Mouse (Mus musculus) intestine, embryonic 16.5 days (tissue): ENCODE measurements around the gene Cpt2. TPM values are rescaled to one million over a fixed set of nuclear protein-coding genes. Genes with fewer than 3 reads are reported as not detected.

Source experiments
- ATAC-seq: fragments of 200-750 bp; cut with Nextera tagmentation; 2 replicates; pipeline ENCODE4 v1.8.0; 2017; ENCODE audit warnings: moderate TSS enrichment, moderate library complexity
- H3K27ac ChIP-seq: fragments of 300-500 bp; sonication (generic); 2 replicates; pipeline ENCODE4 v1.5.1; 2014; ENCODE audit warnings: mild to moderate bottlenecking, low read length
- H3K27me3 ChIP-seq: fragments of 300-500 bp; sonication (generic); replicated peaks from 2 replicates; pipeline ENCODE4 v1.6.1; 2014; ENCODE audit warnings: low read length, control low read depth, mixed read lengths; ENCODE audit not compliant: control insufficient read depth, insufficient read depth
- H3K36me3 ChIP-seq: fragments of 300-500 bp; sonication (generic); 2 replicates; pipeline ENCODE4 v1.6.1; 2014; ENCODE audit warnings: low read length, control low read depth; ENCODE audit not compliant: control insufficient read depth, insufficient read depth
- H3K4me1 ChIP-seq: fragments of 300-500 bp; sonication (generic); 2 replicates; pipeline ENCODE4 v1.6.1; 2014; ENCODE audit warnings: low read length, control low read depth, mixed read lengths; ENCODE audit not compliant: control insufficient read depth, insufficient read depth
- H3K4me2 ChIP-seq: fragments of 300-500 bp; sonication (generic); 2 replicates; pipeline ENCODE4 v1.6.1; 2014; ENCODE audit warnings: low read depth, low read length, control low read depth
- H3K4me3 ChIP-seq: fragments of 300-500 bp; sonication (generic); 2 replicates; pipeline ENCODE4 v1.5.1; 2014; ENCODE audit warnings: mild to moderate bottlenecking, low read length
- H3K9ac ChIP-seq: fragments of 300-500 bp; sonication (generic); 2 replicates; pipeline ENCODE4 v1.6.1; 2014; ENCODE audit warnings: low read depth, low read length
- H3K9me3 ChIP-seq: fragments of 300-500 bp; sonication (generic); 2 replicates; pipeline ENCODE4 v1.6.1; 2016; ENCODE audit warnings: low read length, control low read depth; ENCODE audit not compliant: control insufficient read depth
- WGBS: fragments of 180-500 bp; shearing (Covaris S2); extraction: QIAGEN DNeasy Blood & Tissue Kit; methylation state at CpG from one replicate; pipeline ENCODE4 v1.1.7; 2014; 5-methylcytosine and 5-hydroxymethylcytosine counted together
- polyA plus RNA-seq: library from polyadenylated mRNA; unstranded; fragments of >200 nt; fragmentation: Nextera tagmentation; extraction: Ambion mirVana; gene quantifications from 2 replicates; pipeline ENCODE4 v1.2.1, GENCODE M21; 2015

The Cpt2 gene
- 142 and 155 TPM in 2 replicates for polyA plus RNA-seq

DNA sequence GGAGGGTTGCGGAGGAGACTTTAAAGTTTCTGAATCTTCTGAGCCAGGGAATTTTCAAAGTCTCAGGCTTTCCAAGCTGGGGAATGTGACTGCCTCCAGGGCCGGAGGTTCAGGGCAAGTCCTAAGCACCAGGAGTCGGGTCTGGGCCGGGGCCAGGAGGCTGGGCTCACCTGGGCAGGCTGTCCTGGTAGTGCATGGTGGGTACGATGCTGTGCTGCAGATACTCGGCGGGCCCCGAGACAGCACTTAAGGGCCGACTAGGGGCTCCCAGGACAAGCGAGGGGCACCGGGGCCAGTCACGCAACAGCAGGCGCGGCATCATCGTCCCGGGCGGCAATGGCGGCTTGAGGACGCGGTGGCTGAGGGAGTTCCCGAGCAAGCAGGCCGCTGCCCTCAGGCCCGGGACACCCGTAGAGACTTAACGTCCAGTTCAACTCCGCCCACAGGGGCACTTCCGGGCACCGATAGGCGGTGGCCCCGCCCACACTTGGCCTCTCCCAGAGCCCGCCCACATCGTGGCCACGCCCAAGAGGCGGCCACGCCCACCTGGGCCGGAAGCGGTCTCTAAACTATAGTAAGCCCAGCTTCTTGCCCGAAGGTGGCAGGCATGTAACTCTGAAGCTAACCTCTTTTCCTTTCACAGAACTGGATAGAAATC, at the start of gene Cpt2:
Gene Cpt2, minus strand, starts transcription at position 466 of the 658 bp plus-strand sequence.
- WGBS = under 1% methylated on average over 38 of the region's 38 CpGs
- peaks cover 22% of the 10 kb centered on the region for H3K4me1 ChIP-seq
- no peaks in the 10 kb centered on the region for H3K36me3 ChIP-seq
- H3K9ac ChIP-seq = peak within 1 kb of the TSS; percentile 97
- peak within 1 kb of the TSS; percentile 73 for H3K4me2 ChIP-seq
- H3K27ac ChIP-seq = peak within 1 kb of the TSS; percentile 93
- H3K27me3 ChIP-seq = no peaks in the 10 kb centered on the region
- peak within 1 kb of the TSS; percentile 88 for H3K4me3 ChIP-seq
- H3K9me3 ChIP-seq = no peaks in the 10 kb centered on the region
- ATAC-seq = peak; percentile 90

DNA sequence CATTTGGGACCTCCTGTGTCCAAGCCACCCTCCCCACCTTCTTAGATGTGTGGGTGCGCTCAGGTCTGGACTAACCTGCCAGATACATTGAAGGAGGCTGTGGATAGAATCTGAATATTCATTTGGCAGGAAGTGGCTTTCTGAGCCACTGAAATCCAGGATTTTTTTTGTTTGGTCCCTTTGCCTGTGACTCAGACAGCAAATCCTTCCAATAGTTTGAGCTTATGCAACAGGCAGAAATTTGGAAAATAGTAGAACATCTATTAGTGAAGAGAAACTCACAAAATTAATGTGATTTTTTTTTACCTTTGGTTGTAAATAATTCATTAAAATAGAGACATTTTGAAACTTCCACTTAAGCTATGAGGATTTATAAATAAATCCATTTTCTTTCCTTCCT, 47.8 kb upstream of the Cpt2 start:
- WGBS = 76% methylated on average over 1 of the region's 1 CpGs
- Histone ChIP-seq H3K9me3 (no peaks in the 10 kb centered on the region), H3K4me3 (no peak overlapping the region), H3K27me3 (no peaks in the 10 kb centered on the region), H3K4me1 (0 out of 2 replicates have a peak, but pooled peaks cover 2% of the 10 kb centered on the region), H3K9ac (no peak overlapping the region), H3K27ac (no peak overlapping the region), H3K36me3 (no peaks in the 10 kb centered on the region), H3K4me2 (no peak overlapping the region)
- ATAC-seq = no peak

DNA sequence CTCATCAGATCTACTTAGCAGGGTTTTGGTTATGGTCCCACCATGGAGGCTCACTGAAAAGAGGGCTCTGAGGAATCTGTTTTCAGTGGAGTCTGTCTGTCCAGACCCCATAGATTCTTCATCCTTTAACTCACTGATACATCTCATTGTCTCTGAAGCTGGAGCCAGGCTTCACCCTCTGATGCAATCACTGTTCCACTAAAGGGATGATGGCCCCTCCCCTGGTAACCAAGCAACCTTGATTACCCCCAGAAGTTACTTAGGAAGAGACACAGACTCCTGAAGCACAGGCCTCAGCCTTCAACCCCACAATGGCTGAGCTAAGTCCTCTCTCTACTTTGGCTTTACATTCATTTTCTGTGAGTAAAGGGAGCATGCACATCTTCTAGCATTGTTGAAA, 46.4 kb upstream of the Cpt2 start:
- ATAC-seq = no peak
- Histone ChIP-seq H3K9me3 (no peaks in the 10 kb centered on the region), H3K4me1 (no peaks in the 10 kb centered on the region), H3K4me2 (no peak overlapping the region), H3K9ac (no peak overlapping the region), H3K4me3 (no peak overlapping the region), H3K27ac (no peak overlapping the region), H3K36me3 (no peaks in the 10 kb centered on the region), H3K27me3 (no peaks in the 10 kb centered on the region)

DNA sequence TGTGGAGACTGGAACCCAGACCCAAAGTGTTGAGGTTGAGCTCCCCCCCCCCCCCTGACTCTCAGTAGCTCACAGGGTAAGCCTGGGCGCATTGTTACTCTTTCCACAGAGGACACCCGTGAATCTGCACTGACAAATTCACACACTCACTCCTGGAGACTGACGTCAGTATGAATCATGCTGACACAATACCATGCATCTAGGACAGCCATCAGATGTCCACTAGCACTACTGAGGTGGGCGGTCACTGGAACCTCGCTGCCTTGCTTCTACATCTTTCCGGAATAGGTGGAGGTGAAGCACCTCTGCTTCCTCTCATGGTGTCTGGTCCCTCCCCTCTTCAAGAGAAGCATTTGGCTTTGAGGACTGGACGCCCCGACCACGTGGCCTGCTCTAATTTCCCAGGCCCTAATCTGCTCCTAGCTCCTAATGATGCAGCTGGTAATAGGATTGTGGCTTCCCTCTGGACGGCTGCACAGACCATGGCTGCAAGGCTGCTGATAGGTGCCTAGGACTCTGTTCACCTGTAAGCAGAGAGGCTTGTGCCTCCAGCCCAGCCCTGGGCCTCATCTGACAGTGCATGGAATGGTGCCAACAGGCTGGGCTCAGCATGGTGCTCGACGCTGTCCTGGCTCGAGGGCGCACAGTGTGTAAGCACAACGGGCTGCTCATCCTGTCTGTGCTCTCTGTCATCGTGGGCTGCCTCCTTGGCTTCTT, 44.7 kb upstream of the Cpt2 start, which contains the start of gene Slc1a7:
Gene Slc1a7, plus strand, starts transcription at position 367 of the 717 bp plus-strand sequence.
- WGBS = 76% methylated on average over 16 of the region's 16 CpGs
- ATAC-seq = no peak
- no peak within 1 kb of the TSS for H3K9ac ChIP-seq
- no peaks in the 10 kb centered on the region for H3K27me3 ChIP-seq
- H3K27ac ChIP-seq = no peak within 1 kb of the TSS
- no peaks in the 10 kb centered on the region for H3K36me3 ChIP-seq
- no peak within 1 kb of the TSS for H3K4me3 ChIP-seq
- H3K4me2 ChIP-seq = no peak within 1 kb of the TSS
- H3K4me1 ChIP-seq = no peaks in the 10 kb centered on the region
- no peaks in the 10 kb centered on the region for H3K9me3 ChIP-seq

DNA sequence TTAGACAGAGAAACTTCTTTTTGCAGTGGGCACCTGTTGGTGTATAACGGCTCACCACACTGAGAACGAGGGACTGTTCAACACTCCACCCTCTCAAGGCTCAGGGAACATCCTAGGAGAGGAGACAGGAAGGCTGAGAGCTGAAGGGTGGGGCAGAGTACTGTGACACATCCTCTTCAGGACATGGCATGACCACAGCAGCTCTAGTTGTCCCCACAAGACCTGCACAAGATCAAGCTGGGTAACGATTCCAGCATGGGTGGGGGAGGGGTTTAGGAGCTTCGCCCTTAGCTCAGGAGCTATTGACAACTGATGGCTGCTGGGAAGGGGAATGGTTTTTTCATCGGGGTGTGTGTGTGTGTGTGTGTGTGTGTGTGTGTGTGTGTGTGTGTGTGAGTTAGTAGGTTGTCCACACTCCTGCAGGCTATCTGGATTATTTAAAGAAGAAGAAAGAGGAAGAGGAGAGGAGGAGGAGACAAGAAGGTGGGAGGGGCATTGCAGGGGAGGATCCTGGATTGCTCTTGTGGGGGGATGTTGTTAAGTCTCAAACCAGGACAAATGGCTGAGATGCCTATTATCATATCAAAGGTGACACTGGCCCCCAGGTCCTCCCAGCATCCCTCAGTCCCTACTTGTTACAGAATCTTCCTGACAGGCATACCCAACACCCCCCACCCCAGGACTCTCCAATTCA, 43.2 kb upstream of the Cpt2 start:
- H3K4me2 ChIP-seq = no peak overlapping the region
- H3K4me1 ChIP-seq = 0 out of 2 replicates have a peak, but pooled peaks cover 2% of the 10 kb centered on the region
- H3K36me3 ChIP-seq = no peaks in the 10 kb centered on the region
- 55% methylated on average over 5 of the region's 5 CpGs for WGBS
- no peak for ATAC-seq
- no peak overlapping the region for H3K9ac ChIP-seq
- no peaks in the 10 kb centered on the region for H3K9me3 ChIP-seq
- H3K27me3 ChIP-seq = no peaks in the 10 kb centered on the region
- no peak overlapping the region for H3K27ac ChIP-seq
- no peak overlapping the region for H3K4me3 ChIP-seq

DNA sequence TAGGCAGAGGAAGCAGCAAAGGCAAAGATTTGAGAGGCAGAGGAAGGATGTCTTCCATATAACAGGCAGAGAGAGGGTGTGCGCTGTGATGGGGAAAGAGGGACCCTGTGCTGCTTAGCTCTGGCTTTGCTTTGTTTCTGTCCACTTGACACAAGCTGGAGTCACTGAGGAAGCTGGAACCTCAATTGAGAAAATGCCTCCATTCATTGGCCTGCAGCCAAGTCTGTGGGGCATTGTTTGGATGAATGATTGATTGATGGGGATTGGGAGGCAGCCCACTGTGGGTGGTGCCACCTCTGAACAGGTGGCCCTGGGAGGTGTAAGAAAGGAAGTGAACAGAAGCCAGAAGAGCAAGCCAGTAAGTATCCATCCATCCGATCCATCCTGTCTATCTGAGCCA, 39.4 kb upstream of the Cpt2 start:
- Histone ChIP-seq H3K27me3 (no peaks in the 10 kb centered on the region), H3K27ac (no peak overlapping the region), H3K4me1 (0 out of 2 replicates have a peak, but pooled peaks cover 2% of the 10 kb centered on the region), H3K4me3 (no peak overlapping the region), H3K9ac (no peak overlapping the region), H3K36me3 (no peaks in the 10 kb centered on the region), H3K4me2 (no peak overlapping the region), H3K9me3 (no peaks in the 10 kb centered on the region)
- ATAC-seq = no peak
- WGBS = 90% methylated on average over 2 of the region's 2 CpGs

DNA sequence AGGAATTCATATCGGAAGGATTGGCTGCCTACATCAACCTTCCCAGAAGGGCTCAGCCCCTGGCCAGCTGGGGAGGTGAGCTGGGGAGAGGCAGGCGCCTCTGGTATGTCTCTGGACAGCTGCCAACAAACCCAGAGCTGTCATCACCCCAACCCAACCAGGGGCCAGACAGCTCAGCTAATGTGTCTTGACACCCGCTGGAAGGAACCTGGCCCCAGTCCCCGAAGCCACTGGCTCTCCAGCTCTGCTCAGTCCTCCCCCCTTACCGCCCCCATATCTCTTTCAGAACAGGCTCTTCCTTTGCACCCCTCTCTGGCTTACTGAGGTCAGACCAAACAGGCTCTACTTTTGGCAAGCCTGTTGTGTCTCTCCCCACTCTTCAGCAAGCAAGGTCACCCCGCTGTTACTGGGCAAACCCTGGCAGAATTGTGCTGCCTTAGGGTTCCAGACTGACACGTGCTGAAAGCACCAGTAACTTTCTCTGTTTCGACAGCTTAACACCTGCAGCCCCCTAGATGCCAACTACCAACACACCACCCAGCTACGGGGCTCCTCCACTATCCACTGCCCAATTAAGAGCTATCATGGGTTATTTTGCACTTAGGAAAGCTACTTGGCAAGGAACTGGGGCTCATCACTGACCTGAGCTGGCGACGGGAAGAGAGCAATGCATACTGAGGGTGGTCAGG, 38.8 kb upstream of the Cpt2 start:
- Histone ChIP-seq H3K4me2 (no peak overlapping the region), H3K9me3 (no peaks in the 10 kb centered on the region), H3K27me3 (no peaks in the 10 kb centered on the region), H3K4me3 (no peak overlapping the region), H3K9ac (no peak overlapping the region), H3K36me3 (no peaks in the 10 kb centered on the region), H3K27ac (no peak overlapping the region), H3K4me1 (0 out of 2 replicates have a peak, but pooled peaks cover 2% of the 10 kb centered on the region)
- WGBS = 60% methylated on average over 11 of the region's 11 CpGs
- ATAC-seq = peak; percentile 48; the same call in 1 of the 2 replicates

DNA sequence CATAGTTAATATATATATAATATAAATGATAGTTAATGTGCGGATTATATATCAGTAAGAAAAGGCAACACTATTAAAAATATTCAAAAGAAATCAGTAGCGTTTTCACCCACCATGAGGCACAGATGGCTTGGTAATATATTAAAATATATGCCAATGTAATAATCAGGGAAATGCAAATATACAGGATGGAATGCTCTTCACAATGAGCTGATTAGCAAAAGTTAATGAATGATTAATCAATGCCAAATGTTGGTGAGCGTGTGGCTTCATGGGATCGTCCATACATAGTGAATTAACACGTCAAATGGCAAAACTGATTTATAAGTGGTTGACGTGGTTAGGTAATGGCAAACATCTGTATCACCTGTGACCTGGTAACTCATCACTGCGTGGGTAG, 35.1 kb upstream of the Cpt2 start:
- Histone ChIP-seq H3K4me3 (no peak overlapping the region), H3K4me1 (0 out of 2 replicates have a peak, but pooled peaks cover 2% of the 10 kb centered on the region), H3K9ac (no peak overlapping the region), H3K4me2 (no peak overlapping the region), H3K27ac (no peak overlapping the region), H3K36me3 (no peaks in the 10 kb centered on the region), H3K27me3 (no peaks in the 10 kb centered on the region), H3K9me3 (no peaks in the 10 kb centered on the region)
- 87% methylated on average over 7 of the region's 7 CpGs for WGBS
- no peak for ATAC-seq

DNA sequence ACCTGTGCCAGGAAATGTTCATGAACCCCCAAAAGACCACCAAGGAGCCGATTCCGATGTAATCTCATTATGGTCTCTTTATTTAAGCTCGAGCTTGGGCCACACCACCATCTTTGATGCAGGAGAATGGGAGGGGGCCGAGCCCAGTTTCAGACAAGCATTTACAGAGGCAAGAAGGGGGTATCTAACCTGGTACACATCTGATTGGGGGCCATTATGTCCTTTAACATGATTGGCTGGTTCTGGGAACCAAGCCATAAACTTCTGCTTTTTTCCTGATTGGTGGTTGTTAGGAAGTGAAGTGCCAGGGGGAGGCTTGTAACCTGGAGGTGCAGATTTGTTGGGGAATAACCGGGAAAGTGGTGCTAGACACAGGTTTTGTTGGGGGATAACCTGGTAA, 32.3 kb upstream of the Cpt2 start:
- Histone ChIP-seq H3K9ac (no peak overlapping the region), H3K36me3 (no peaks in the 10 kb centered on the region), H3K4me2 (no peak overlapping the region), H3K27ac (no peak overlapping the region), H3K4me1 (no peaks in the 10 kb centered on the region), H3K27me3 (no peaks in the 10 kb centered on the region), H3K9me3 (no peaks in the 10 kb centered on the region), H3K4me3 (no peak overlapping the region)
- no peak for ATAC-seq
- WGBS = 77% methylated on average over 5 of the region's 5 CpGs
